Mouse (Mus musculus) kidney, adult 2 months (tissue): ENCODE measurements around the gene Gpatch11. TPM values are rescaled to one million over a fixed set of nuclear protein-coding genes. Genes with fewer than 3 reads are reported as not detected.

Source experiments
- DNase-seq: peaks from one replicate; pipeline ENCODE4 v3.0.0; 2021
- H3K27ac ChIP-seq: fragments of 200-500 bp; 2 replicates; pipeline ENCODE4 v1.5.1; 2012; ENCODE audit warnings: low read depth, low read length, control low read depth, inconsistent platforms; ENCODE audit not compliant: insufficient read depth
- H3K27me3 ChIP-seq: fragments of 200-500 bp; replicated peaks from 2 replicates; pipeline ENCODE4 v1.6.1; 2012; ENCODE audit warnings: mild to moderate bottlenecking, moderate library complexity, low read length, inconsistent platforms; ENCODE audit not compliant: control insufficient read depth, insufficient read depth
- H3K36me3 ChIP-seq: fragments of 200-500 bp; 2 replicates; pipeline ENCODE4 v1.6.1; 2012; ENCODE audit warnings: mild to moderate bottlenecking, moderate library complexity, low read length, inconsistent platforms; ENCODE audit not compliant: control insufficient read depth, insufficient read depth
- H3K4me1 ChIP-seq: fragments of 200-500 bp; 2 replicates; pipeline ENCODE4 v1.6.1; 2011; ENCODE audit warnings: low read length; ENCODE audit not compliant: control insufficient read depth, insufficient read depth
- H3K4me3 ChIP-seq: fragments of 200-500 bp; 2 replicates; pipeline ENCODE4 v1.5.1; 2011; ENCODE audit warnings: mild to moderate bottlenecking, low read depth, low read length, control low read depth; ENCODE audit not compliant: insufficient read depth
- CTCF ChIP-seq: fragments of 200-500 bp; conservative IDR thresholded peaks from 2 replicates; pipeline ENCODE4 v1.5.1; 2011; ENCODE audit warnings: low read depth, mild to moderate bottlenecking, control low read depth, low read length, moderate library complexity, mixed read lengths; ENCODE audit not compliant: insufficient read depth, insufficient read length
- POLR2A ChIP-seq: fragments of 200-500 bp; IDR thresholded peaks from one replicate; pipeline ENCODE4 v1.6.1; 2011; ENCODE audit warnings: low read depth, low read length, control low read depth
- WGBS: fragments of 180-500 bp; shearing (Covaris S2); methylation state at CpG from one replicate; pipeline ENCODE4 v1.1.7; 2018; 5-methylcytosine and 5-hydroxymethylcytosine counted together
- polyA plus RNA-seq: library from polyadenylated mRNA; depleted of rRNA; stranded (reverse); fragments of >200 nt; gene quantifications from 2 replicates; pipeline ENCODE4 v1.2.3, GENCODE M21; 2012

Gpatch11 gene
- polyA plus RNA-seq, 1 experiment, result 8.5 TPM

GRCm38 (mm10) chr17:78881878-78882304 is 46.5 kb downstream of the Gpatch11 start:
- no peaks in the 10 kb centered on the region; the same call in 1 of the 2 replicates for H3K36me3 ChIP-seq
- peak; percentile 17 for DNase-seq
- no peak for TF ChIP-seq POLR2A
- TF ChIP-seq CTCF, result no peak
- peak overlapping the region; percentile 74; the same call in 1 of the 2 replicates for H3K27ac ChIP-seq
- peaks cover 9% of the 10 kb centered on the region; the same call in 1 of the 2 replicates for H3K4me1 ChIP-seq
- 7% methylated on average over 7 of the region's 7 CpGs for WGBS
- H3K4me3 ChIP-seq, result peak overlapping the region; percentile 57
- no peaks in the 10 kb centered on the region for H3K27me3 ChIP-seq

- Histone ChIP-seq H3K4me1 (peaks cover 9% of the 10 kb centered on the region; the same call in 1 of the 2 replicates), H3K27me3 (no peaks in the 10 kb centered on the region), H3K27ac (peak within 1 kb of the TSS; percentile 74; the same call in 1 of the 2 replicates), H3K4me3 (peak within 1 kb of the TSS; percentile 57), H3K36me3 (no peaks in the 10 kb centered on the region)
- DNase-seq, result peak; percentile 94
- TF ChIP-seq CTCF (no peak), POLR2A (peak; percentile 40)
- 1% methylated on average over 28 of the region's 28 CpGs for WGBS
These were observed 47.2 kb downstream of the Gpatch11 start, which contains the start of gene Eif2ak2 for GRCm38 (mm10) chr17:78882401-78883112. Eif2ak2 (minus strand) TSS chr17:78882573.

- Histone ChIP-seq H3K27ac (no peak overlapping the region), H3K36me3 (no peaks in the 10 kb centered on the region), H3K4me3 (no peak overlapping the region), H3K4me1 (peaks cover 9% of the 10 kb centered on the region; the same call in 1 of the 2 replicates), H3K27me3 (no peaks in the 10 kb centered on the region)
- no peak for TF ChIP-seq CTCF
- no peak for TF ChIP-seq POLR2A
- no peak for DNase-seq
- 90% methylated on average over 4 of the region's 4 CpGs for WGBS
These were observed 47.9 kb downstream of the Gpatch11 start for GRCm38 (mm10) chr17:78883291-78883690.

GRCm38 (mm10) chr17:78885286-78886065 is 50.1 kb downstream of the Gpatch11 start:
- H3K27ac ChIP-seq, result no peak overlapping the region
- no peaks in the 10 kb centered on the region for H3K36me3 ChIP-seq
- peaks cover 9% of the 10 kb centered on the region; the same call in 1 of the 2 replicates for H3K4me1 ChIP-seq
- H3K4me3 ChIP-seq, result no peak overlapping the region
- no peak for DNase-seq
- H3K27me3 ChIP-seq, result no peaks in the 10 kb centered on the region
- WGBS, result 81% methylated on average over 5 of the region's 5 CpGs
- TF ChIP-seq POLR2A, result no peak
- no peak for TF ChIP-seq CTCF

GRCm38 (mm10) chr17:78888554-78888953 is 53.2 kb downstream of the Gpatch11 start:
- no peak for TF ChIP-seq POLR2A
- no peak for TF ChIP-seq CTCF
- WGBS, result 89% methylated on average over 4 of the region's 4 CpGs
- no peak for DNase-seq

GRCm38 (mm10) chr17:78889184-78889583 is 53.8 kb downstream of the Gpatch11 start:
- WGBS, result 50% methylated on average over 3 of the region's 3 CpGs
- no peaks in the 10 kb centered on the region for H3K4me1 ChIP-seq
- no peak for TF ChIP-seq CTCF
- TF ChIP-seq POLR2A, result no peak
- no peak overlapping the region for H3K27ac ChIP-seq
- H3K27me3 ChIP-seq, result no peaks in the 10 kb centered on the region
- no peak overlapping the region for H3K4me3 ChIP-seq
- DNase-seq, result no peak
- H3K36me3 ChIP-seq, result no peaks in the 10 kb centered on the region

More at GRCm38 (mm10) chr17:78888554-78888953, 53.2 kb downstream of the Gpatch11 start:
- no peaks in the 10 kb centered on the region for H3K36me3 ChIP-seq
- no peak overlapping the region for H3K4me3 ChIP-seq
- no peak overlapping the region for H3K27ac ChIP-seq
- no peaks in the 10 kb centered on the region for H3K27me3 ChIP-seq
- no peaks in the 10 kb centered on the region for H3K4me1 ChIP-seq

- H3K27me3 ChIP-seq, result no peaks in the 10 kb centered on the region
- no peak for TF ChIP-seq POLR2A
- no peak for TF ChIP-seq CTCF
- no peaks in the 10 kb centered on the region for H3K4me1 ChIP-seq
- H3K36me3 ChIP-seq, result no peaks in the 10 kb centered on the region
- H3K27ac ChIP-seq, result no peak overlapping the region
- 81% methylated on average over 9 of the region's 9 CpGs for WGBS
- no peak for DNase-seq
- H3K4me3 ChIP-seq, result no peak overlapping the region
These were observed 55.7 kb downstream of the Gpatch11 start for GRCm38 (mm10) chr17:78891020-78891419.
